Mouse (Mus musculus): ENCODE results near the gene Stard10. TPM values are rescaled to one million over a fixed set of nuclear protein-coding genes. Genes with fewer than 3 reads are reported as not detected.

Stard10 gene
- polyA plus RNA-seq, 2 experiments = 71.0 to 98.2 TPM

DNA sequence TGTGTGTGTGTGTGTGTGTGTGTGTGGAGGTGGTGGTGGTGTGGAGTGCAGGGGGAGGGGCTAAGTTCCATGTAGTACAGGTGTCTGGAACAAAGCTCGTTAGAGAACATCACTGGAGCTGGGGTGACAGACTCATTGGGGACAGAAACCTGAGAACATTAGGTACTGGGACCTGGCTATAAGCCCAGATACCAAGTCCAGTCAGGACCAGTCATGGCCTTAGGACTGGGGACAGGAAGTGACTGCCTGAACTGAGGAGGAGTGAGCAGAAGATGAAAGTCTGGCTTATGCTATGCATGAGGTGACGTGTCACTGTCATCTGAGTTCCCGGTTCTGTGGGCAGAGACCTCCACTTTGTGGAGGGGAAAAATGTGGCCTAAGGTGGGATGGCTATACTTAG, 43.5 kb downstream of the Stard10 start:
- H3K9me3 ChIP-seq (ENCODE audit: control insufficient read depth, low read length) = no peaks in the 10 kb centered on the region
- no peaks in the 10 kb centered on the region for H3K36me3 ChIP-seq (replicated peaks; ENCODE audit: control insufficient read depth, insufficient read depth, low read depth)
- no peak overlapping the region for H3K27ac ChIP-seq
- H3K4me2 ChIP-seq (ENCODE audit: low read depth) = no peak overlapping the region
- H3K9ac ChIP-seq (replicated peaks) = no peak overlapping the region
- no peak overlapping the region for H3K4me3 ChIP-seq (ENCODE audit: insufficient read depth in 1 of 2, low read depth in 2 of 2, low read length in 2 of 2)
- H3K4me1 ChIP-seq (replicated peaks; ENCODE audit: control insufficient read depth in 2 of 2, insufficient read depth in 2 of 2, low read length in 1 of 2) = peaks cover 0 to 11% of the 10 kb centered on the region in 2 experiments; a peak in 2 of 4 replicates
- DNase-seq (ENCODE audit: low read depth in 3 of 3, low spot score in 3 of 3) = no peak
- no peak for ATAC-seq (ENCODE audit: insufficient read depth)
- 37% methylated on average over 3 of the region's 3 CpGs for WGBS (ENCODE audit: insufficient replicate concordance)
- no peaks in the 10 kb centered on the region for H3K27me3 ChIP-seq (ENCODE audit: control insufficient read depth, insufficient read depth, low read length)
- TF ChIP-seq EP300 (IDR thresholded peaks at IDR 0.05; ENCODE audit: low read depth) (no peak), CTCF (IDR thresholded peaks at IDR 0.05; ENCODE audit: low read depth) (no peak)

DNA sequence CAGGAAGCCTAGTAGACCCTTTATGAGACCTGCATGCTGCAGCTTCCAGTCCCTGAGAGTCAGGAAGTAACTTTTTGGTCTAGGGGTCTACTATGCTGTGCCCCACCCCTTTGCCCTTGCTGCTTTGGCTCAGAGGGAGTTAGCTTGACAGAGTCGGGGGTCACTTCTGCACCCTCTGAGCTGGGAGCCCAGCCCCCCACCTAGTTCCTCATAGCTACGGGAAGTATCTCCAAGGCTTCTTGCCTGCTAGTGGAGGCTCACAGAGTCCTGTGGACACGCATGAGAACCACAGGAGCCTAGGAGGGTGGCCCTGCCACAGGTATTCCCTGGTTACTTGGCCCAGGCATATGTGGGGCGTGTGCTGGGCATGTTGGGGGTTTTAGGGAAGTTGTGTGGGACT, 44.1 kb downstream of the Stard10 start:
- Histone ChIP-seq H3K9ac (replicated peaks) (no peak overlapping the region), H3K36me3 (replicated peaks; ENCODE audit: control insufficient read depth, insufficient read depth, low read depth) (no peaks in the 10 kb centered on the region), H3K27me3 (ENCODE audit: control insufficient read depth, insufficient read depth, low read length) (no peaks in the 10 kb centered on the region), H3K4me1 (replicated peaks; ENCODE audit: control insufficient read depth in 2 of 2, insufficient read depth in 2 of 2, low read length in 1 of 2) (peaks cover 0 to 11% of the 10 kb centered on the region in 2 experiments; a peak in 2 of 4 replicates), H3K4me3 (ENCODE audit: insufficient read depth in 1 of 2, low read depth in 2 of 2, low read length in 2 of 2) (no peak overlapping the region), H3K9me3 (ENCODE audit: control insufficient read depth, low read length) (no peaks in the 10 kb centered on the region), H3K27ac (no peak overlapping the region), H3K4me2 (ENCODE audit: low read depth) (no peak overlapping the region)
- DNase-seq (ENCODE audit: low read depth in 3 of 3, low spot score in 3 of 3) = no peak
- WGBS (ENCODE audit: insufficient replicate concordance) = 33% methylated on average over 4 of the region's 4 CpGs
- TF ChIP-seq CTCF (IDR thresholded peaks at IDR 0.05; ENCODE audit: low read depth) = no peak
- no peak for TF ChIP-seq EP300 (IDR thresholded peaks at IDR 0.05; ENCODE audit: low read depth)
- no peak for ATAC-seq (ENCODE audit: insufficient read depth)

DNA sequence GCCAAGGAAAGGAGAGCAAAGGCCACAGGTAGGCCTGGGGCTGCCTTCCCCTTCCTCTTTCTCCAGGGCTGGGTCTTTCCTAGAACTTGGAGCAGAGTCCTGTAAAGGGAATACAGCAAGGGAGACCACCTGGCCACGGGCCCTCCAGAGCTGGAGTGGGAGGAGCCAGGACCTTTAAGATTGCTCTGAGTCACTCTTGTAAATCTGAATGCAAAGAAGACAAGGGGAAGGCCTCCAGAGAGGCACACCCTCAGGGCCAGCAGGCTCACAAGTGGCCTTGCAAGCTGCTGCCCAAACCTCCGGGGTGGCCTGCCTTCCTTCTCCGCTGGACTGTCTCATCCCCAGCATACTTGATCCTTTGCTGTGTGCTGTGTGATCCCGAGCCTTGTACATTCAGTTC, 44.9 kb downstream of the Stard10 start:
- H3K4me3 ChIP-seq (ENCODE audit: insufficient read depth in 1 of 2, low read depth in 2 of 2, low read length in 2 of 2) = no peak overlapping the region
- no peak overlapping the region for H3K27ac ChIP-seq
- H3K9me3 ChIP-seq (ENCODE audit: control insufficient read depth, low read length) = no peaks in the 10 kb centered on the region
- H3K27me3 ChIP-seq (ENCODE audit: control insufficient read depth, insufficient read depth, low read length) = no peaks in the 10 kb centered on the region
- DNase-seq (ENCODE audit: low read depth in 3 of 3, low spot score in 3 of 3) = no peak
- no peak overlapping the region for H3K9ac ChIP-seq (replicated peaks)
- no peaks in the 10 kb centered on the region for H3K36me3 ChIP-seq (replicated peaks; ENCODE audit: control insufficient read depth, insufficient read depth, low read depth)
- H3K4me1 ChIP-seq (replicated peaks; ENCODE audit: control insufficient read depth in 2 of 2, insufficient read depth in 2 of 2, low read length in 1 of 2) = peaks cover 0 to 7% of the 10 kb centered on the region in 2 experiments; a peak in 1 of 4 replicates
- WGBS (ENCODE audit: insufficient replicate concordance) = 56% methylated on average over 4 of the region's 4 CpGs
- ATAC-seq (ENCODE audit: insufficient read depth) = no peak
- no peak overlapping the region for H3K4me2 ChIP-seq (ENCODE audit: low read depth)
- TF ChIP-seq CTCF (IDR thresholded peaks at IDR 0.05; ENCODE audit: low read depth) (no peak), EP300 (IDR thresholded peaks at IDR 0.05; ENCODE audit: low read depth) (no peak)

DNA sequence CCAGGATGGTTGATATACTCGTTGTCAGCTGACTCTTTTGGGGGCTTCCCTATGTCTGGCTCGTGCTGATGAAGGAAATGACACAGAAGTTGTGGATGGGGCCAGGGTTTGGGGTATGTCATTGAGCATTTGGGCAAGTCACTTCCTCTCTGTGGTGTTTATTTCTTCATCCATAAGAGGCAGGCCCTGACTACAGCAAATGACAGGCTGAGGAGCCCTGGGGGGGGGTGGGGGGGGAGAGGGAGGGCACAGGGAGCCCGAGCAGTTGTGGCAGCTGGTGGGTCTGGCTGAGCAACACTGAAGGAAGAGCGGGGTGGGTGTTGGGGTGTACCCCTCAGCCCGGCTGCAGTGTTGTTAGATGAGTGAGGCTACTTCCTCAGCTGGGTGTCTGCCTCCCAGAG, 45.9 kb downstream of the Stard10 start:
- H3K4me2 ChIP-seq (ENCODE audit: low read depth) = no peak overlapping the region
- ATAC-seq (ENCODE audit: insufficient read depth) (peak; percentile 46; the same call in 1 of the 2 replicates), DNase-seq (ENCODE audit: low read depth in 3 of 3, low spot score in 3 of 3) (no peak)
- TF ChIP-seq EP300 (IDR thresholded peaks at IDR 0.05; ENCODE audit: low read depth) (no peak), CTCF (IDR thresholded peaks at IDR 0.05; ENCODE audit: low read depth) (no peak)
- H3K9ac ChIP-seq (replicated peaks) = no peak overlapping the region
- H3K4me3 ChIP-seq (ENCODE audit: insufficient read depth in 1 of 2, low read depth in 2 of 2, low read length in 2 of 2) = no peak overlapping the region
- no peaks in the 10 kb centered on the region for H3K9me3 ChIP-seq (ENCODE audit: control insufficient read depth, low read length)
- peaks cover 0 to 3% of the 10 kb centered on the region in 2 experiments; a peak in 1 of 4 replicates for H3K4me1 ChIP-seq (replicated peaks; ENCODE audit: control insufficient read depth in 2 of 2, insufficient read depth in 2 of 2, low read length in 1 of 2)
- no peaks in the 10 kb centered on the region for H3K36me3 ChIP-seq (replicated peaks; ENCODE audit: control insufficient read depth, insufficient read depth, low read depth)
- no peak overlapping the region for H3K27ac ChIP-seq
- H3K27me3 ChIP-seq (ENCODE audit: control insufficient read depth, insufficient read depth, low read length) = no peaks in the 10 kb centered on the region
- 26% methylated on average over 5 of the region's 5 CpGs for WGBS (ENCODE audit: insufficient replicate concordance)

DNA sequence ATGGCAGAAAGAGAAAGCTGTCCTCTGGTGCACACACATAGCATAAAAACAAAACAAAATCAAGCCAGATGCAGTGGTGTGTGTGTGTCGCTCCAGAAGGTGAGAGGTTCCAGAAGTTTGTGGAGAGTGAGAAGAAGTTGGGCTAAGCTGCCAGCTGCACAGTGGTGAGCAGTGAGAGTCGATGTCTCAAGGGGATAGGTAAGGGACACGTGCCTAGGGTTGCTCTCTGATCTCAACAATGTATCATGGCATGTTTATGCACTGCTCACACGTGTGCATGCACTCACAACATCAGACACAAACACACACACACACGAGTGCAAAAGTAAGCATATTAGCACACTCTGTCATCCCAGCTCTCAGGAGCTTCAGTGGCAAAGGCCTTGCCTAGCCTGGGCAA, 47.0 kb downstream of the Stard10 start:
- Histone ChIP-seq H3K4me2 (ENCODE audit: low read depth) (no peak overlapping the region), H3K27ac (no peak overlapping the region), H3K9me3 (ENCODE audit: control insufficient read depth, low read length) (no peaks in the 10 kb centered on the region), H3K36me3 (replicated peaks; ENCODE audit: control insufficient read depth, insufficient read depth, low read depth) (no peaks in the 10 kb centered on the region), H3K4me1 (replicated peaks; ENCODE audit: control insufficient read depth in 2 of 2, insufficient read depth in 2 of 2, low read length in 1 of 2) (peaks cover 0 to 7% of the 10 kb centered on the region in 2 experiments; a peak in 2 of 4 replicates), H3K27me3 (ENCODE audit: control insufficient read depth, insufficient read depth, low read length) (no peaks in the 10 kb centered on the region), H3K4me3 (ENCODE audit: insufficient read depth in 1 of 2, low read depth in 2 of 2, low read length in 2 of 2) (no peak overlapping the region), H3K9ac (replicated peaks) (no peak overlapping the region)
- DNase-seq (ENCODE audit: low read depth in 3 of 3, low spot score in 3 of 3) = no peak
- TF ChIP-seq EP300 (IDR thresholded peaks at IDR 0.05; ENCODE audit: low read depth) (no peak), CTCF (IDR thresholded peaks at IDR 0.05; ENCODE audit: low read depth) (no peak)
- 60% methylated on average over 5 of the region's 5 CpGs for WGBS (ENCODE audit: insufficient replicate concordance)
- no peak for ATAC-seq (ENCODE audit: insufficient read depth)
